ENCODE assay signal across 16 mouse cellular contexts in genomic region chr5:106455106-106455920, GRCm38 (mm10). TPM values are rescaled to one million over a fixed set of nuclear protein-coding genes. Genes with fewer than 3 reads are reported as not detected.
DNase-seq lines count a peak whose midpoint lies in the region; ATAC-seq and TF ChIP-seq lines count a peak whose summit lies in the region.
"Had no signal": no experiment of that assay in that cellular context is flagged by ENCODE, and none has a peak within 500 bp of the region (broad histone marks: within the 10 kb centered on the region; RNA-seq: fewer than 3 reads in every experiment).

No protein-coding gene starts in this region.

- no peak for TF ChIP-seq POLR2A in thymus, adult 2 months (IDR thresholded peaks at IDR 0.05; ENCODE audit: control insufficient read depth, extremely low read depth, insufficient read depth, low read length, poor library complexity)

- no peak overlapping the region for H3K4me3 ChIP-seq in embryonic facial prominence, embryonic 10.5 days
- H3K4me3 ChIP-seq in hindbrain, embryonic 15.5 days: peak overlapping the region; percentile 11
- no peak overlapping the region for H3K4me3 ChIP-seq in left cerebral cortex, adult 2 months
- no peak overlapping the region for H3K4me3 ChIP-seq in thymus, adult 2 months (ENCODE audit: control insufficient read depth, insufficient read depth, low read length)

- H3K4me1 ChIP-seq in embryonic facial prominence, embryonic 10.5 days: peaks cover 31% of the 10 kb centered on the region
- H3K4me1 ChIP-seq in hindbrain, embryonic 15.5 days (replicated peaks): peaks cover 15% of the 10 kb centered on the region
- peaks cover 9% of the 10 kb centered on the region for H3K4me1 ChIP-seq in thymus, adult 2 months (replicated peaks; ENCODE audit: control insufficient read depth, insufficient read depth, low read length)

- H3K9ac ChIP-seq in hindbrain, embryonic 15.5 days: no peak overlapping the region

- WGBS in embryonic facial prominence, embryonic 10.5 days: 2% methylated on average over 17 of the region's 17 CpGs
- WGBS in hindbrain, embryonic 15.5 days: 4% methylated on average over 17 of the region's 17 CpGs
- 6% methylated on average over 17 of the region's 17 CpGs for WGBS in thymus, adult 2 months

- no peaks in the 10 kb centered on the region for H3K9me3 ChIP-seq in embryonic facial prominence, embryonic 10.5 days
- H3K9me3 ChIP-seq in hindbrain, embryonic 15.5 days: no peaks in the 10 kb centered on the region

- intact Hi-C loops in left cerebral cortex, adult 2 months (cut with DNase I): no loop called here

- H3K36me3 ChIP-seq in embryonic facial prominence, embryonic 10.5 days (replicated peaks): no peaks in the 10 kb centered on the region
- H3K36me3 ChIP-seq in hindbrain, embryonic 15.5 days: no peaks in the 10 kb centered on the region
- H3K36me3 ChIP-seq in thymus, adult 2 months (ENCODE audit: control insufficient read depth, insufficient read depth, low read length): no peaks in the 10 kb centered on the region

- DNase-seq in cerebellum, adult 8-10 months: peak; percentile 48
- DNase-seq in embryonic facial prominence, embryonic 10.5 days (ENCODE audit: low spot score): peak; percentile 47
- peak; percentile 59 for DNase-seq in neural tube, embryonic 10.5 days (ENCODE audit: extremely low spot score, low spot score)
- DNase-seq in left cerebral cortex, adult 2 months (ENCODE audit: extremely low spot score in 1 of 2, low spot score in 2 of 2): no peak
- DNase-seq in thymus, adult 2 months: no peak
- DNase-seq in heart, adult 8-10 months (ENCODE audit: low spot score): no peak
- no peak for DNase-seq in kidney, postnatal 10 days
- DNase-seq: adrenal gland, postnatal 14 days; layer of hippocampus, adult 9-11 months; lung, postnatal 14 days; thymus, postnatal 4 days had no signal

- peak overlapping the region; percentile 16 for H3K4me2 ChIP-seq in hindbrain, embryonic 15.5 days

- no peak for ATAC-seq in hindbrain, embryonic 15.5 days (ENCODE audit: low FRiP score, low read depth)
- ATAC-seq: inflammation-experienced regulatory T-cells, adult 6 months had no signal

- peaks cover 100% of the 10 kb centered on the region for H3K27me3 ChIP-seq in embryonic facial prominence, embryonic 10.5 days (replicated peaks; ENCODE audit: low read depth, poor library complexity, severe bottlenecking)
- H3K27me3 ChIP-seq in hindbrain, embryonic 15.5 days: peaks cover 74% of the 10 kb centered on the region
- peaks cover 60% of the 10 kb centered on the region for H3K27me3 ChIP-seq in thymus, adult 2 months (ENCODE audit: control insufficient read depth, insufficient read depth, low read length)
- H3K27me3 ChIP-seq: CH12.LX had no signal

- no peak overlapping the region for H3K27ac ChIP-seq in embryonic facial prominence, embryonic 10.5 days (replicated peaks)
- H3K27ac ChIP-seq in hindbrain, embryonic 15.5 days (replicated peaks): no peak overlapping the region
- no peak overlapping the region for H3K27ac ChIP-seq in left cerebral cortex, adult 2 months
- no peak overlapping the region for H3K27ac ChIP-seq in thymus, adult 2 months (ENCODE audit: control insufficient read depth, insufficient read depth, low read length)

- no peak for TF ChIP-seq CTCF in left cerebral cortex, adult 2 months (IDR thresholded peaks at IDR 0.05)
- TF ChIP-seq CTCF in thymus, adult 2 months (IDR thresholded peaks at IDR 0.05; ENCODE audit: borderline replicate concordance, control insufficient read depth, extremely low read depth, insufficient read depth, low read length, poor library complexity): no peak

RNA-seq across cellular contexts. Expression of gene Barhl2, which starts 2.7 kb away (rescaled TPM):
- polyA plus RNA-seq in embryonic facial prominence, embryonic 10.5 days (2016; fragmentation: Nextera tagmentation; extraction: Ambion mirVana): 0.13 and 0.14 TPM in 2 replicates
- 1.6 and 2.2 TPM in 2 replicates for polyA plus RNA-seq in hindbrain, embryonic 15.5 days (2015; fragmentation: Nextera tagmentation; extraction: Ambion mirVana)
- total RNA-seq in left cerebral cortex, adult 2 months (2021): under 1 TPM; 0.82 to 0.95 TPM
- not detected in 2 replicates for polyA plus RNA-seq in thymus, adult 2 months (2012; rRNA removed)
- not detected for total RNA-seq in heart, adult 8-10 months (2022)
- total RNA-seq: adrenal gland, postnatal 14 days; CH12.LX; liver, adult 2 months had no signal
- polyA plus RNA-seq: cortical plate, adult 2 months; inflammation-experienced regulatory T-cells, adult 6 months; liver, adult 2 months had no signal

Comparison
In these comparisons a context has a peak if more than half of its experiments do, and no peak if none do; other contexts are left out.
1. DNase-seq: peak in cerebellum, adult 8-10 months (single experiment), embryonic facial prominence, embryonic 10.5 days (single experiment) and neural tube, embryonic 10.5 days (single experiment); none in left cerebral cortex, adult 2 months (0 of 2), thymus, adult 2 months (single experiment), heart, adult 8-10 months (single experiment) and kidney, postnatal 10 days (single experiment).